Mouse (Mus musculus): Measurements from ENCODE around the gene Rassf7.
"Not testable (repeated sequence)": the region's sequence is repeated elsewhere in the genome, so short reads cannot be mapped to it uniquely, and the experiment has no call there.

Gene Rassf7

GRCm38 (mm10) chr7:141222696-141223215 is 7.1 kb downstream of the Rassf7 start:
- DNase-seq (ENCODE audit: low read depth, low spot score) = no peak

- DNase-seq (ENCODE audit: low read depth, low spot score) = peak; percentile 47
These were observed 10.9 kb downstream of the Rassf7 start for GRCm38 (mm10) chr7:141226535-141226934.

GRCm38 (mm10) chr7:141227796-141228195 is 12.1 kb downstream of the Rassf7 start:
- DNase-seq (ENCODE audit: low read depth, low spot score) = no peak

- peak; percentile 94 for DNase-seq (ENCODE audit: low read depth, low spot score)
These were observed 12.8 kb downstream of the Rassf7 start, which contains the start of gene Phrf1 for GRCm38 (mm10) chr7:141228279-141229067. Gene Phrf1 (plus strand): TSS chr7:141228784.

DNA sequence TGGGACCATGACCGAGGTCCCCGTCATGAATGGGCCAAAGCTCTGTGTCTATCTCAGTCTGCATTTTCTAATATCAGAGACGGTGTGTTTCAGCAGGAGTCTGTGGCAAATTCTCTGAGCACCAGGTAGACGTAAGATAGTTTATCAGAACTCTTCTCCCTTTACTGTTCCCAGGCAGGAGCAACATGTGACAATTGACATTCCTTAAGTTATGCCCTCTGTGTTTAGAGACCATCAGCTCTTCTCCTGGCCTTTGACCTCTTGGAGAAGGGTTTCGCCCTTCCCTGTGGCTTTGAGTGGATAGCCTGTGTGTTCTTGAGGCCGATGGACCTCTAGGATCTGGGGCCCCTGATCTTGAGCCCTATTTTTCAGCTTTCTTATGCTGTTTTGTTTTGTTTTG is 14.0 kb downstream of the Rassf7 start:
- no peak for DNase-seq (ENCODE audit: low read depth, low spot score)

DNA sequence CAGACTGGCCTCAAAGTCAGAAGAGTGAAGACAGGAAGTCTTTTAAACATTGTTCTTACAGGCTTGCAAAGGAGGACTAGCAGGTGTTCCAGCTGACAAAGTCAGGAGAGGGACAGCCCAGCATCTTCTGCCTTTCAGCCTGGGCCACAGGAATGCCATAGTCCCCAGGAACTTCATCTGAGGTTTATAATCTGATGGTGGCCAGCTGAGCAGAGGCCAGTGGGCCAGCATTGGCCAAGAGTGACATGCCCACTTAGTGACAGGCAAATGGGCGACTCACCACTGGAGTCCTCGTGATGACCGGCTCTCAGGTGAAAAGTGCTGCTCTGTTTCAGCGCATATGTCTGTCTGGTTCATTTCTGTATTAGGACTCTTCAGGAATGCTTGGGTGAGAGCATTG is 14.9 kb downstream of the Rassf7 start:
- no peak for DNase-seq (ENCODE audit: low read depth, low spot score)

DNA sequence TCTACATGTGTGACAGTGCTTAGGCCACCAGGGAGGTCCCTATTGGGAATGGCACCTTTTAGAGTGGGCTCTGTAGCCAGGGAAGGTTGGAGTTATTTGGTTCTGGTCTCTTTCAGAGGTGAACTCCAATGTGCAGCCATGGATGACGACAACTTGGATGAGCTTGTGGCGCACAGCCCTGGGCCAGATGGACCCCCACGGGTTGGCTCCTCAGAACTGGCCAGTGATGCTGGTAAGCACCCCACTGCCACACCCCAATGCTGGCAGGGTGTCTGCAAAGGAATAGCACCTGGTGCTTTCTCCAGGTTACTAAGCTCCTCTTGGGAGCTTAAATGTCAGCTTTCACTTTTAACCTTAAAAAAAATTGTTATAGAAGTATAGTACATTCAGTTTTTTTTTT is 15.5 kb downstream of the Rassf7 start:
- no peak for DNase-seq (ENCODE audit: low read depth, low spot score)

DNA sequence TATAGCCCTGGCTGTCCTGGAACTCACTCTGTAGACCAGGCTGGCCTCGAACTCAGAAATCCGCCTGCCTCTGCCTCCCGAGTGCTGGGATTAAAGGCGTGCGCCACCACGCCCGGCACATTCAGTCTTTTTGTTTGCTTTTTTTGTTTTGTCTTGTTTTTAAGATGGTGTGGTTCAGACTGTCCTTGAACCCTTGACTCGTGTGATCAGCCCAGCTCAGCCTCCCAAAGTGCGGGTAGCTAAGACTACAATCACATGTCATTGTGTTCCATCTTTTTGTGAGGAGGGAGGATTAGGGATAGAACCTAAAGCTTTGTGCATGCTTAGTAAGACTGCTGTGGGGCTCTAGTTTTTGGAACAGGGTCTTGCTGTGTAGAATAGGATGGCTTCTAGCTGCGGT is 15.9 kb downstream of the Rassf7 start:
- no peak for DNase-seq (ENCODE audit: low read depth, low spot score)

GRCm38 (mm10) chr7:141250486-141250885 is 34.8 kb downstream of the Rassf7 start:
- DNase-seq (ENCODE audit: low read depth, low spot score) = not testable (repeated sequence)

DNA sequence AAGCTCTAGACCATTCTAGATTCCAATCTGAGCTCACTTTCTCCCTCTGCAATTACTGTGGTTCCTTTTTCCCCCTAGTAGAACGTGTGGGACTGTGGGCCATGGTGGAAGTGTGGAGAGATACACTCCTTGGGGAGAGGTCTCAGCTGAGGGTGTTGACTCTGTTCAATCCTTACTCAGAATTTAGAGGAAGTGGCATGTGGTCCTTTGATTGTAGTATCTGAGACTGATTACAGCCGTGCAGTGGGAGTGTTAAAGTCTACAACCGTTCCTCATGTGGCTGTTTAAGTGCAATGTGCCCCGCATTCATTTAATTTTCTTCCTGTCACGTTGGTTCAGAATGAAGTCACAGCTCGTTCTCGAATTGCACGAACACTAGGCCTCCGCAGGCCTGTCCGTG is 40.5 kb downstream of the Rassf7 start:
- DNase-seq (ENCODE audit: low read depth, low spot score) = no peak

DNA sequence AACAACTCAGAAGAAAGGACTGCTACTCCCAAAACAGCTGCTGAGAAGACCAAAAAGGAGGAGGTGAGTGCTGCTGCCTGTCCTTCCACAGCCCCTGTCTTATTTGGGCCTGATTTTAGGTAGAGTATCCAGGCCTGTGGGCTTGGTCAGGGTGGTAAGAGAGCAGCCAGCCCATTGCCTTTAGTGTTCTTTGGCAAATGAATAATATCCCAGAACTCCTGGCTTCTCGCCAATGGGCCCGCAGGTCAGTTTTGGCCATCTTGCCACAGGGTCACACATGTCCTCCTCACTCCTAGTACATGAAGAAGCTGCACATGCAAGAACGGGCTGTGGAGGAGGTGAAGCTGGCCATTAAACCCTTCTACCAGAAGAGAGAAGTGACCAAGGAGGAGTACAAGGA is 45.8 kb downstream of the Rassf7 start:
- no peak for DNase-seq (ENCODE audit: low read depth, low spot score)

- DNase-seq (ENCODE audit: low read depth, low spot score) = no peak
These were observed 48.0 kb downstream of the Rassf7 start for GRCm38 (mm10) chr7:141263640-141264039.

GRCm38 (mm10) chr7:141264041-141264700 is 48.5 kb downstream of the Rassf7 start:
- no peak for DNase-seq (ENCODE audit: low read depth, low spot score)

DNA sequence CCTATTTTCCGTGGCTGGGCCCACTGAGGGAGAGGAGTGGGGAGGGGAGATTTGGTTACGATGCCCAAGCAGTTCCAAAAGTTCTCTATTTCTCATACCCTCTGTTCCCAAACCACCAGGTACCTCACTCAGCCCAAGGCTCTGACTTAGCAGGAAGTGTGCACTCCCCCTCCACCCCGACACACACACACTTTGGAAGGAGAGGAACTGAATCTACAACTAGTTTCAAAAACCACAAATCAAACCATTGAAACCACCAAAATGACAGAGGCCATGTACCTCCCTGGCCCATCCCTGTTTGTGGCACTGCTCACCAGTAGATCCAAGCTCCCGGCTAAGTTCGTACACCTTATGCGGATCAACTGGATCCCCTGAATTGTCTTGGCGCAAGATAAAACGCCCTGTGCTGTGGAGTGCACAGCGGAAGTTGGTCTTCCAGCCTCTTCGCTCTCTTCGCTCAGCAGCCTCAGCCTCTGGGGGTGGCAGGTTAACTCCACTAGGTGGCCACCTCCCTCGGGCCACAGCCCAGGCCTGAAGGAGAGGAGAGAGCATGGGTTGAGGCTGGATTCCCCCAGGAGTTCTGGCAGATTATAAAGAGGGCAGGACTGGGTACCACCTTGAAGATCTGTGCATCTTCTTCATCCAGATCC is 49.2 kb downstream of the Rassf7 start:
- peak; percentile 79 for DNase-seq (ENCODE audit: low read depth, low spot score)

DNA sequence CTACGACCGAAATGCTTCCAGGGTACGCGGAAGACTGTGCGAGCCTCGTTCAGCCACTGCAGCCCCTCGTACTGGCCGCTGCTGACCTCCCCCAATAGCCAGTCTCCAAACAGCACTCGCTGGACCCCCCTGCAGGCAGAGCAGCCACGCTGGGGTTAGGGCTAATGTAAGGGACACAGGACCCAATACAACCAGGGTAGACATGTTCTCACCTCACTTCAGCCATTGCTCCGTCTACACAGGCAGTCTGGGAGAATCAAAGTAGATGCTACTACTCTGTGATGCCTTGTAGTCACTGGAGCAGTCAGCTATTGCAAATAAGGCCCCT is 49.7 kb downstream of the Rassf7 start:
- peak; percentile 52 for DNase-seq (ENCODE audit: low read depth, low spot score)

GRCm38 (mm10) chr7:141265739-141266561 is 50.3 kb downstream of the Rassf7 start, which contains the start of gene Irf7:
Gene Irf7 (minus strand): TSS chr7:141266481.
- peak; percentile 92 for DNase-seq (ENCODE audit: low read depth, low spot score)

Data from CD4-positive, CD25-positive, alpha-beta regulatory T cell, adult 2 months (primary cell).